Mouse (Mus musculus) heart, adult 2 months (tissue): ENCODE data around the gene Prr36. TPM values are rescaled to one million over a fixed set of nuclear protein-coding genes. Genes with fewer than 3 reads are reported as not detected.

Experiments used
- DNase-seq, 2 experiments: peaks; one replicate each; pipeline ENCODE4 v3.0.0; 2021
- H3K27ac ChIP-seq: fragments of 200-600 bp; 2 replicates; pipeline ENCODE4 v1.8.1; 2022
- H3K27me3 ChIP-seq: fragments of 200-500 bp; 2 replicates; pipeline ENCODE4 v1.6.1; 2012; ENCODE audit warnings: mild to moderate bottlenecking, low read length, inconsistent platforms, mixed read lengths; ENCODE audit not compliant: control insufficient read depth, insufficient read depth
- H3K36me3 ChIP-seq: fragments of 200-500 bp; 2 replicates; pipeline ENCODE4 v1.6.1; 2012; ENCODE audit warnings: low read length, inconsistent platforms; ENCODE audit not compliant: control insufficient read depth, insufficient read depth
- H3K4me1 ChIP-seq: fragments of 200-500 bp; 2 replicates; pipeline ENCODE4 v1.6.1; 2011; ENCODE audit warnings: low read length; ENCODE audit not compliant: control insufficient read depth, insufficient read depth
- H3K4me3 ChIP-seq: fragments of 200-600 bp; 2 replicates; pipeline ENCODE4 v1.8.1; 2022
- H3K79me2 ChIP-seq: fragments of 200-500 bp; replicated peaks from 2 replicates; pipeline ENCODE4 v1.6.1; 2012; ENCODE audit warnings: mild to moderate bottlenecking, inconsistent platforms, low read length, moderate library complexity, mixed read lengths; ENCODE audit not compliant: control insufficient read depth, insufficient read depth
- H3K9ac ChIP-seq: fragments of 200-500 bp; 2 replicates; pipeline ENCODE4 v1.6.1; 2012; ENCODE audit warnings: low read depth, mild to moderate bottlenecking, control low read depth, inconsistent platforms, low read length, mixed read lengths
- CTCF ChIP-seq: fragments of 200-600 bp; IDR thresholded peaks from 2 replicates; pipeline ENCODE4 v1.8.1; 2022; ENCODE audit warnings: antibody characterized with exemption, mild to moderate bottlenecking, moderate library complexity
- EP300 ChIP-seq: fragments of 200-500 bp; IDR thresholded peaks from 2 replicates; pipeline ENCODE4 v1.6.1; 2011; ENCODE audit warnings: low read depth, low read length, control low read depth; ENCODE audit not compliant: insufficient read depth
- POLR2A ChIP-seq: fragments of 200-500 bp; IDR thresholded peaks from 2 replicates; pipeline ENCODE4 v1.6.1; 2011; ENCODE audit warnings: mild to moderate bottlenecking, low read depth, low read length, control low read depth; ENCODE audit not compliant: insufficient read depth
- WGBS: fragments of 180-500 bp; shearing (Covaris S2); methylation state at CpG from one replicate; pipeline ENCODE4 v1.1.7; 2018; 5-methylcytosine and 5-hydroxymethylcytosine counted together
- intact Hi-C: fragments of 180-260 bp; cut with DNase I; formaldehyde crosslinking; loops from one replicate; pipeline ENCODE4 v1.15.1; 2025
- polyA plus RNA-seq: library from polyadenylated mRNA; depleted of rRNA; stranded (reverse); fragments of >200 nt; gene quantifications from 2 replicates; pipeline ENCODE4 v1.2.3, GENCODE M21; 2012
- total RNA-seq, 2 experiments: library from RNA; stranded (reverse); gene quantifications; 2 replicates each; pipeline ENCODE4 v1.2.3; 2021

The Prr36 gene
- total and polyA plus RNA-seq, 3 experiments: 0.04 to 0.05 TPM; not detected in 1

DNA sequence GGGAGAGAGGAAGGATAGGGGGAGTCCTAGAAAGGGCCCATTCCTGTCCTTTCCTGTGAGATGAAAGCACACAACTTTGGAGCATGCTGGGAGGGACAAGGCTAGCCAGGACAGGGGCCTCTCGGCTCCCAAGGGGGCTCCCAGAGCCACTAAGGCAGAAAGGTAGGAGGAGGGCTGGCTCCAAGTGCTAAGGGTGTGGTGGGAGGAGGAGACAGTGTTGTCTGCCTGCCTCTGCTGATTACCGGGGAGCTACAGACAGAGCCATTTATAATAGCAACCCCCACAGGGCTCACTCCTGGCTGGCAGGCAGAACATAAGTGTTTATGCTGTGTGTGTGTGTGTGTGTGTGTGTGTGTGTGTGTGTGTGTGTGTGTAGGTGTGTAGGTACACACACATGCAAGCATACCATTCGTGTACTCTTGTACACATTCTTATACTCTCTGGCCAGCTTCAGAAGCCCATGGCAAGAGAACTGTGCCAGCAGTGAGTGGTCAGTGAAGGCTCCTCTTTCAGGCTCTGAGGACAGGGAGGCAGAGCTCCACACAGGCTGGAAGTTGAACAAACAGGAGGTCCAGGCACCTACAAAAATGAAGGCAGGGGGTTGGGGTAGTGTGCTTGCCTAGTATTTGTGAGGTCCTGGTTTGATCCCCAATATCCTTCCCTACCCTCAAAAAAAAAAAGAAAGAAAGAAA lies 28.1 kb downstream of the Prr36 start:
- no peaks in the 10 kb centered on the region for H3K27me3 ChIP-seq

DNA sequence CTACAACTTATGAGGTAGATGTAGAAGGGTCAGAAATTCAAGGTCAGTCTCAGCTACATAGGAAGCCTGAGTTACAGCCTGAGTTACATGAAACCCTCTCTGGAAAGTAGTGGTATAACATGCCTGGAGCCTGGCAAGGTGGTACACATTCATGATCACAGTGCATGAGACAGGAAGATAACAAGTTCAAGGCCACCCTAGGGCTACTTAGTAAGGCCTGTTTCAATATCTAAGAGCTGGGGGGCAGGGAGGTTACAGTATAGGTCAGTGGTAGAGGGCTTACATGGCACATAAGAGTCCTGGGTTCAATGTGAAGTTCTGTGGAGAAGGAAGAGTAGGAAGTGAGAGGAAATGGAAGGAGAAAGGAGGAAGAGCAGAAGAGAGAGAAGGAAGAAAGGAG lies 28.7 kb downstream of the Prr36 start:
- Histone ChIP-seq H3K4me1 (peaks cover 1% of the 10 kb centered on the region), H3K4me3 (no peak overlapping the region), H3K27me3 (no peaks in the 10 kb centered on the region), H3K9ac (no peak overlapping the region), H3K79me2 (no peaks in the 10 kb centered on the region), H3K36me3 (no peaks in the 10 kb centered on the region), H3K27ac (no peak overlapping the region)
- intact Hi-C loops: no loop called here
- TF ChIP-seq EP300 (no peak), CTCF (no peak), POLR2A (no peak)
- no peak for DNase-seq

More for the DNA sequence above, 28.1 kb downstream of the Prr36 start:
- Histone ChIP-seq H3K9ac (no peak overlapping the region), H3K4me3 (no peak overlapping the region), H3K4me1 (peaks cover 1% of the 10 kb centered on the region), H3K36me3 (no peaks in the 10 kb centered on the region), H3K79me2 (no peaks in the 10 kb centered on the region), H3K27ac (no peak overlapping the region)
- DNase-seq: no peak
- intact Hi-C loops: no loop called here
- no peak for TF ChIP-seq POLR2A
- TF ChIP-seq EP300: no peak
- no peak for TF ChIP-seq CTCF
- WGBS: 51% methylated on average over 3 of the region's 3 CpGs

DNA sequence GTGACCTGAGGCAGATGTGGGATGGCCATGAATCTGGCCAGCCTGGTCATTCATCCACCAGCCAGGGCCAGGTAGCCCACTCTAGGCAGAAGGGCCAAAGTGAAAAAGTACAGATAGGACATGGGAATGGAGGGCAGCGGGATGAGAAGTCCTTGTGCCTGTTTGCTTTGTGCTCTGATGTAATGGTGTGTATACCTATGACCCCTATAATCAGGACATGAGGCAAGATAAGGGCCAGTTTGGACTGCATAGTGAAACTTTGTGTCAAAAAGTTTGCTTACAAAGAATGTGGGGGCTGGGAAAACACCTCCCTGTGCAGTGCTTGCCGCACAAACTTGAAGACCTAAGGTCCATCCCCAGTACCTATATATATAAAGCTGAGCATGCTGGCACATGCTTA lies 31.1 kb downstream of the Prr36 start:
- Histone ChIP-seq H3K27ac (no peak overlapping the region), H3K4me1 (no peaks in the 10 kb centered on the region), H3K27me3 (no peaks in the 10 kb centered on the region), H3K79me2 (no peaks in the 10 kb centered on the region), H3K4me3 (no peak overlapping the region), H3K36me3 (no peaks in the 10 kb centered on the region), H3K9ac (no peak overlapping the region)
- DNase-seq: no peak
- intact Hi-C loops: no loop called here
- TF ChIP-seq CTCF (no peak), EP300 (no peak), POLR2A (no peak)
- 98% methylated on average over 2 of the region's 2 CpGs for WGBS

DNA sequence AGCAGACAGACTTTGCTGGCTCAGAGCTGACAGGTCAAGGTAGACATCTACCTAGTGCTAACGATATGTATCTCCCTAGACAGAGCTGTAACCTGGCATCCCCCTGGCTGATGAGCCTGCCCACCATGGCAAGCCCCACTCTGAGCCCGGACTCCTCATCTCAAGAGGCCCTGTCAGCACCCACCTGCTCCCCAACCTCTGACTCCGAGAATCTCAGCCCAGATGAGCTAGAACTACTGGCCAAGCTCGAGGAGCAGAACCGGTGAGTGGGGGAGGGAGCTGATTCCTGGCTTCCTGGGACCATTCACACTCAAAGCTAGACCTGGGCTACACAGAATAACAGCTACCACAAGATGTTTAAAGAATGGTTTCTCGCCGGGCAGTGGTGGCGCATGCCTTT lies 33.9 kb downstream of the Prr36 start:
- TF ChIP-seq CTCF (no peak), POLR2A (no peak), EP300 (no peak)
- Histone ChIP-seq H3K79me2 (no peaks in the 10 kb centered on the region), H3K27ac (no peak overlapping the region), H3K4me3 (no peak overlapping the region), H3K27me3 (no peaks in the 10 kb centered on the region), H3K36me3 (no peaks in the 10 kb centered on the region), H3K9ac (no peak overlapping the region), H3K4me1 (no peaks in the 10 kb centered on the region)
- DNase-seq: no peak
- intact Hi-C loops: no loop called here
- 84% methylated on average over 8 of the region's 8 CpGs for WGBS

DNA sequence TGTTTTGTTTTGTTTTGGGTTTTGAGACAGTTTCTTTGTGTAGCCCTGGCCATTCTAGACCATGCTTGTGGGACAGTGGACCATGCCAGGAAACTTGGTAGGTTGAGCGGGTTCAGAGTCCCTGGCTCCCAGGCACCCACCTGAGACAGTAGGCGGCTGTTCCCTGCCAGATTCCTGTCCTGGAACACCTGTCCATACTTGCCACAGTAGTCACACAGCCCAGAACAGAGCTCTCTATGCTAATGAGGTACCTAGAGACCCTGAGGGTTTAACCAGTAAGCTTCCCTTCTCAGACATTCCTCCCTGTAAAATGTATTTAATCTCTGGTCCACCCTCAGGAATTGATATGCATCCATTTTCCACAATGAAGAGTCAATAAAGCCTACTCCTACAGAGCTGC lies 43.2 kb downstream of the Prr36 start:
- Histone ChIP-seq H3K4me1 (no peaks in the 10 kb centered on the region), H3K36me3 (no peaks in the 10 kb centered on the region), H3K27ac (no peak overlapping the region), H3K4me3 (no peak overlapping the region), H3K79me2 (no peaks in the 10 kb centered on the region), H3K27me3 (no peaks in the 10 kb centered on the region), H3K9ac (no peak overlapping the region)
- intact Hi-C loops: no loop called here
- no peak for DNase-seq
- 88% methylated on average over 2 of the region's 2 CpGs for WGBS
- TF ChIP-seq EP300 (no peak), CTCF (no peak), POLR2A (no peak)

DNA sequence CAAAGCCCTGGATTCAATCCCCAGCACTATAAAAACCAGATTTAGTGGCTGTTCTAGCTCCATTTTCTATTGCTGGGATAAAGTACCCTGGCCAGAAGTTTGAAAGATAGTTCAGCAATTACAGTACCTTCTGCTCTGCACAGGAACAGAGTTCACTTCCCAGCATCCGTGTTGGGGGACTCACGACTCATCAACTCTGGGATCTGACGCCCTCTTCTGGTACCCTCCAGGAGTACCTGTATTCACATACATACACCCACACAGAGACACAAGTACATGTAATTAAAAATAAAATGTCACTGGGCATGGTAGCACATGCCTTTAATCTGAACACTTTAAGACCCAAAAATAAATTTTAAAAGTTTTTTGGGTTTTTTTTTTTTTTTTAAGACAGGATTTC lies 44.8 kb downstream of the Prr36 start:
- Histone ChIP-seq H3K4me1 (no peaks in the 10 kb centered on the region), H3K9ac (no peak overlapping the region), H3K27ac (no peak overlapping the region), H3K79me2 (0 out of 2 replicates have a peak, but pooled peaks cover 1% of the 10 kb centered on the region), H3K4me3 (no peak overlapping the region), H3K36me3 (no peaks in the 10 kb centered on the region), H3K27me3 (no peaks in the 10 kb centered on the region)
- TF ChIP-seq CTCF (no peak), EP300 (no peak)
- no peak for DNase-seq
- 69% methylated on average over 3 of the region's 3 CpGs for WGBS
- intact Hi-C loops: no loop called here
